Mouse (Mus musculus): ENCODE results near the gene Tbpl1. TPM values are rescaled to one million over a fixed set of nuclear protein-coding genes. Genes with fewer than 3 reads are reported as not detected.

Gene Tbpl1
- 39.2 and 44.5 TPM in 2 replicates for polyA plus RNA-seq (2012; ENCODE audit: insufficient read depth, insufficient read length, missing spikeins)

- Histone ChIP-seq H3K4me1 (ENCODE audit: control insufficient read depth, insufficient read depth, low read length) (peaks cover 27% of the 10 kb centered on the region), H3K4me3 (ENCODE audit: insufficient read depth, low read length) (peak within 1 kb of the TSS; percentile 80), H3K27ac (ENCODE audit: insufficient read depth, low read depth, low read length) (peak within 1 kb of the TSS; percentile 91)
- TF ChIP-seq CTCF (IDR thresholded peaks at IDR 0.05; ENCODE audit: low read depth, low read length) (no peak), POLR2A (IDR thresholded peaks at IDR 0.05; ENCODE audit: borderline replicate concordance, low read depth, low read length) (0 out of 2 replicates have a peak, but pooled peaks have one; percentile 5)
These were observed at the start of gene Tbpl1 for GRCm38 (mm10) chr10:22731272-22732093. Gene Tbpl1 (minus strand): TSS chr10:22731938.

- TF ChIP-seq POLR2A (IDR thresholded peaks at IDR 0.05; ENCODE audit: borderline replicate concordance, low read depth, low read length), result no peak
- no peak for TF ChIP-seq CTCF (IDR thresholded peaks at IDR 0.05; ENCODE audit: low read depth, low read length)
- Histone ChIP-seq H3K27ac (ENCODE audit: insufficient read depth, low read depth, low read length) (no peak overlapping the region), H3K4me1 (ENCODE audit: control insufficient read depth, insufficient read depth, low read length) (no peaks in the 10 kb centered on the region), H3K4me3 (ENCODE audit: insufficient read depth, low read length) (no peak overlapping the region)
These were observed 49.7 kb upstream of the Tbpl1 start for GRCm38 (mm10) chr10:22781466-22781865.

- Histone ChIP-seq H3K27ac (ENCODE audit: insufficient read depth, low read depth, low read length) (no peak overlapping the region), H3K4me3 (ENCODE audit: insufficient read depth, low read length) (no peak overlapping the region), H3K4me1 (ENCODE audit: control insufficient read depth, insufficient read depth, low read length) (no peaks in the 10 kb centered on the region)
- TF ChIP-seq CTCF (IDR thresholded peaks at IDR 0.05; ENCODE audit: low read depth, low read length), result no peak
- TF ChIP-seq POLR2A (IDR thresholded peaks at IDR 0.05; ENCODE audit: borderline replicate concordance, low read depth, low read length), result no peak
These were observed 46.2 kb upstream of the Tbpl1 start for GRCm38 (mm10) chr10:22777939-22778338.

DNA sequence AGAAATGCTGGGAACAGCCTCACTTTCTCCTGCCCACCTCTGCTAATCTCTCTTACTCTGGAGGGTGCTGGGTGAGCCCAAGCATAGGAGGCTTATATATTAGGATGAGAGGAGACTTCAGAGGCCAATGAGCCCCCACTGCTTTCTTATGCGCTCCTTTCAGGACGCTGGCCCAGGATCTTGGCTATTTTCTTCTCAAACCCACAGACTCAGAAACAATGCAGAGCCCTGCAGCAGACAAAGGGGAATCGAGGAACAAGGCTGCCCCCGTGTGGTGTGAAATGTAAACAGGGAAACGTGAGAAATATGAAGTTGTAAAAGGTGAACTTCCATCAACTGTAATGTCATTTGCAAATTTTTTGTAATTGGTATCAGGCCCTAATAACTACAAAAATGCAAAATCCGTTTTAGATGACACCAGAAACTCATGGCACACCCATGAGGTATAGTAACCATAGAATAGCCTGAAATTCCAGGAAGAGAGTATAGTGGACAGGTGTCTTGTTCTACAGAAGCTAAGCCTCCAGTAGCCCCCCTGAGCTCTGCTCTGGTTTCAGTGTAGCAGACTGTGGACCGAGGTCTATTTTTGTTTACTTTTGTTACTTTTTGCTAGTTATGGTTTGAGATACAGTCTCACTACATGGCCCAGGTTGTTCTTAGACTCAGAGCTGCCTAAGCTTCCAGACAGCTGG, 44.4 kb upstream of the Tbpl1 start:
- Histone ChIP-seq H3K4me1 (ENCODE audit: control insufficient read depth, insufficient read depth, low read length) (no peaks in the 10 kb centered on the region), H3K27ac (ENCODE audit: insufficient read depth, low read depth, low read length) (no peak overlapping the region)
- TF ChIP-seq POLR2A (IDR thresholded peaks at IDR 0.05; ENCODE audit: borderline replicate concordance, low read depth, low read length) (no peak), CTCF (IDR thresholded peaks at IDR 0.05; ENCODE audit: low read depth, low read length) (peak; percentile 78)

GRCm38 (mm10) chr10:22775456-22775855, 43.7 kb upstream of the Tbpl1 start:
- Histone ChIP-seq H3K27ac (ENCODE audit: insufficient read depth, low read depth, low read length) (no peak overlapping the region), H3K4me3 (ENCODE audit: insufficient read depth, low read length) (no peak overlapping the region), H3K4me1 (ENCODE audit: control insufficient read depth, insufficient read depth, low read length) (no peaks in the 10 kb centered on the region)
- TF ChIP-seq POLR2A (IDR thresholded peaks at IDR 0.05; ENCODE audit: borderline replicate concordance, low read depth, low read length), result no peak
- TF ChIP-seq CTCF (IDR thresholded peaks at IDR 0.05; ENCODE audit: low read depth, low read length), result no peak

More for the DNA sequence above, 44.4 kb upstream of the Tbpl1 start:
- H3K4me3 ChIP-seq (ENCODE audit: insufficient read depth, low read length), result no peak overlapping the region

DNA sequence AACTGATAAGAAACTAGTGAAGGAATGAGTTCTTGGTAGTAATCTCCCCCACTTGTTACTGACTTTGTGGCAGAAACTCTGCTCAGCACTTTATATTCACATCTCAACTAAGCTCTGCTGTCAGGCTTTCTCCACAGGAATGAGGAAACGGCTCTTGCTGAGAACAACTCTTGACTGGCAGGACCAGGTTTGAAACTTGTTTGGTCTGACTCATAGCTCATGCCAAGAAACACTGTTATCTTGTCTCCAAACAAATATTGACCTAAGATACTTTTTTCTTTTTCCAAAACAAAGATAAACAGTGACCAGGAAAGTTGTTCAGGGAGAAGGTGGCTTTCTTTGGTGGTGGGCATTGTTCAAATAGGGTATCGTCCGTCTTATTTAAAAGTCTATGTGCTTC, 42.9 kb upstream of the Tbpl1 start:
- Histone ChIP-seq H3K27ac (ENCODE audit: insufficient read depth, low read depth, low read length) (no peak overlapping the region), H3K4me3 (ENCODE audit: insufficient read depth, low read length) (no peak overlapping the region), H3K4me1 (ENCODE audit: control insufficient read depth, insufficient read depth, low read length) (no peaks in the 10 kb centered on the region)
- TF ChIP-seq POLR2A (IDR thresholded peaks at IDR 0.05; ENCODE audit: borderline replicate concordance, low read depth, low read length) (no peak), CTCF (IDR thresholded peaks at IDR 0.05; ENCODE audit: low read depth, low read length) (no peak)

DNA sequence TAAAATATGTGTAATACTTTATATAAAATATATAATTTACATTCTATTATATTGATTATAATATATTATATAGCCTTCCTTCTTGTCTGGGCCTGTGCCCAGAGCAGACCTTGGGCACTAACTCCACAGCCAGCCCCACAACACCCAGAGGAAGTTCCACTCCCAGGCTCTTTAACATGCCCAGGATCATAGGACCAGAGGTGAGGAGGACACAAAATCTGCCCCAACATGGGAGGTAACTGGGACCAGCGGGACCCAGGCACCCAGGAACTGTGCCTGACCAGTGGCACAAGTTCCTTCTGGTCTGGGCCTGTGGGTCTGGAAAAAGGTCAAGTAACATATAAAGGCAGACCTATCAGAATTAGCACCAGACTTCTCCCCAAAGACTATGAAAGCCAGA, 22.5 kb upstream of the Tbpl1 start:
- Histone ChIP-seq H3K4me3 (ENCODE audit: insufficient read depth, low read length) (no peak overlapping the region), H3K4me1 (ENCODE audit: control insufficient read depth, insufficient read depth, low read length) (no peaks in the 10 kb centered on the region), H3K27ac (ENCODE audit: insufficient read depth, low read depth, low read length) (no peak overlapping the region)
- TF ChIP-seq CTCF (IDR thresholded peaks at IDR 0.05; ENCODE audit: low read depth, low read length), result no peak
- TF ChIP-seq POLR2A (IDR thresholded peaks at IDR 0.05; ENCODE audit: borderline replicate concordance, low read depth, low read length), result no peak

GRCm38 (mm10) chr10:22751175-22751682, 19.5 kb upstream of the Tbpl1 start:
- no peak for TF ChIP-seq CTCF (IDR thresholded peaks at IDR 0.05; ENCODE audit: low read depth, low read length)
- no peak for TF ChIP-seq POLR2A (IDR thresholded peaks at IDR 0.05; ENCODE audit: borderline replicate concordance, low read depth, low read length)
- peaks cover 13% of the 10 kb centered on the region for H3K4me1 ChIP-seq (ENCODE audit: control insufficient read depth, insufficient read depth, low read length)

GRCm38 (mm10) chr10:22746334-22747322, 14.9 kb upstream of the Tbpl1 start:
- no peak overlapping the region for H3K27ac ChIP-seq (ENCODE audit: insufficient read depth, low read depth, low read length)
- TF ChIP-seq CTCF (IDR thresholded peaks at IDR 0.05; ENCODE audit: low read depth, low read length) (no peak), POLR2A (IDR thresholded peaks at IDR 0.05; ENCODE audit: borderline replicate concordance, low read depth, low read length) (no peak)

More at GRCm38 (mm10) chr10:22751175-22751682, 19.5 kb upstream of the Tbpl1 start:
- no peak overlapping the region for H3K4me3 ChIP-seq (ENCODE audit: insufficient read depth, low read length)
- no peak overlapping the region for H3K27ac ChIP-seq (ENCODE audit: insufficient read depth, low read depth, low read length)

More at GRCm38 (mm10) chr10:22746334-22747322, 14.9 kb upstream of the Tbpl1 start:
- peaks cover 21% of the 10 kb centered on the region for H3K4me1 ChIP-seq (ENCODE audit: control insufficient read depth, insufficient read depth, low read length)
- H3K4me3 ChIP-seq (ENCODE audit: insufficient read depth, low read length), result no peak overlapping the region
